Mouse (Mus musculus) heart, adult 2 months (tissue): ENCODE measurements around the gene Shisa8. TPM values are rescaled to one million over a fixed set of nuclear protein-coding genes. Genes with fewer than 3 reads are reported as not detected.

Source experiments
- DNase-seq, 2 experiments: peaks; one replicate each; pipeline ENCODE4 v3.0.0; 2021
- H3K27ac ChIP-seq: fragments of 200-600 bp; 2 replicates; pipeline ENCODE4 v1.8.1; 2022
- H3K27me3 ChIP-seq: fragments of 200-500 bp; 2 replicates; pipeline ENCODE4 v1.6.1; 2012; ENCODE audit warnings: mild to moderate bottlenecking, low read length, inconsistent platforms, mixed read lengths; ENCODE audit not compliant: control insufficient read depth, insufficient read depth
- H3K36me3 ChIP-seq: fragments of 200-500 bp; 2 replicates; pipeline ENCODE4 v1.6.1; 2012; ENCODE audit warnings: low read length, inconsistent platforms; ENCODE audit not compliant: control insufficient read depth, insufficient read depth
- H3K4me1 ChIP-seq: fragments of 200-500 bp; 2 replicates; pipeline ENCODE4 v1.6.1; 2011; ENCODE audit warnings: low read length; ENCODE audit not compliant: control insufficient read depth, insufficient read depth
- H3K4me3 ChIP-seq: fragments of 200-600 bp; 2 replicates; pipeline ENCODE4 v1.8.1; 2022
- H3K79me2 ChIP-seq: fragments of 200-500 bp; replicated peaks from 2 replicates; pipeline ENCODE4 v1.6.1; 2012; ENCODE audit warnings: mild to moderate bottlenecking, inconsistent platforms, low read length, moderate library complexity, mixed read lengths; ENCODE audit not compliant: control insufficient read depth, insufficient read depth
- H3K9ac ChIP-seq: fragments of 200-500 bp; 2 replicates; pipeline ENCODE4 v1.6.1; 2012; ENCODE audit warnings: low read depth, mild to moderate bottlenecking, control low read depth, inconsistent platforms, low read length, mixed read lengths
- CTCF ChIP-seq: fragments of 200-600 bp; IDR thresholded peaks from 2 replicates; pipeline ENCODE4 v1.8.1; 2022; ENCODE audit warnings: antibody characterized with exemption, mild to moderate bottlenecking, moderate library complexity
- EP300 ChIP-seq: fragments of 200-500 bp; IDR thresholded peaks from 2 replicates; pipeline ENCODE4 v1.6.1; 2011; ENCODE audit warnings: low read depth, low read length, control low read depth; ENCODE audit not compliant: insufficient read depth
- POLR2A ChIP-seq: fragments of 200-500 bp; IDR thresholded peaks from 2 replicates; pipeline ENCODE4 v1.6.1; 2011; ENCODE audit warnings: mild to moderate bottlenecking, low read depth, low read length, control low read depth; ENCODE audit not compliant: insufficient read depth
- WGBS: fragments of 180-500 bp; shearing (Covaris S2); methylation state at CpG from one replicate; pipeline ENCODE4 v1.1.7; 2018; 5-methylcytosine and 5-hydroxymethylcytosine counted together
- intact Hi-C: fragments of 180-260 bp; cut with DNase I; formaldehyde crosslinking; loops from one replicate; pipeline ENCODE4 v1.15.1; 2025
- polyA plus RNA-seq: library from polyadenylated mRNA; depleted of rRNA; stranded (reverse); fragments of >200 nt; gene quantifications from 2 replicates; pipeline ENCODE4 v1.2.3, GENCODE M21; 2012
- total RNA-seq, 2 experiments: library from RNA; stranded (reverse); gene quantifications; 2 replicates each; pipeline ENCODE4 v1.2.3; 2021

Shisa8 gene
- total and polyA plus RNA-seq, 3 experiments, result 0.13 to 0.23 (median 0.21) TPM

DNA sequence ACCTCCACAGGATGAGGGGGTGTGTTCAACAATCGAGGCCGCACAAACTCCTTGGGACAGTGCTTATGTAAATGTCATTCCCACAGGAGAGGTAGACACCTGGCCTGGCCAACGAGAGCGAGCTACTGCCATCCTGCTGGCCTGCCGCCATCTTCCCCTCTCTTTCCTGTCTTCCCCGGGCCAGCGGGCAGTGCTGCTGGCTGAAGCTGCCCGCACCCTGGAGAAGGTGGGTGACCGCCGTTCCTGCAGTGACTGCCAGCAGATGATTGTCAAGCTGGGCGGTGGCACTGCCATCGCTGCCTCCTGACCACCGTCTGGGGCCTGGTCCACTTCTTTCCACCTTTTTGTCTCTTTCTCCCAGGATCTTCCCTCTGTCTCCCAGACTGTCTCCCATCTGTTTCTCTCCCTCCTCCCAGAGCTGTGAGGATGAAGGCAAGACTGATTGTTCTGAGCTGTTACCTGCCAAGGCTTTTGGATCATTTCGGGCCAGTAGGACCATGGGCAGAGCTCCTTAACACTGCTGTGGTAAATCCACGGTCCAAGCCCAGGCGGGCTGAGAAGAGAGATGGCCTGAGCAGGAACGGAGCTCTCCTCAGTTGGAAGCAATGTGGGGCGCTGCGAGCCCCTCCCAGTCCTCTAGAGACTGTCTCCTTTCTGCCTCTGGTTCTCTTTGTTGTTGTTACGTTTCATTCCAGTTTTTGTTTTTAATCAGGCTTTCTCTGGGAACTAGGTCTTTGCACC lies 8.8 kb downstream of the Shisa8 start:
- TF ChIP-seq POLR2A (no peak), EP300 (no peak), CTCF (no peak)
- 83% methylated on average over 20 of the region's 20 CpGs for WGBS
- no peak for DNase-seq
- no peaks in the 10 kb centered on the region for H3K79me2 ChIP-seq
- no peak overlapping the region for H3K9ac ChIP-seq
- no peaks in the 10 kb centered on the region for H3K36me3 ChIP-seq
- no peak overlapping the region for H3K27ac ChIP-seq
- H3K4me3 ChIP-seq, result no peak overlapping the region
- intact Hi-C loops, result no loop called here
- peaks cover 7% of the 10 kb centered on the region for H3K4me1 ChIP-seq
- no peaks in the 10 kb centered on the region for H3K27me3 ChIP-seq

DNA sequence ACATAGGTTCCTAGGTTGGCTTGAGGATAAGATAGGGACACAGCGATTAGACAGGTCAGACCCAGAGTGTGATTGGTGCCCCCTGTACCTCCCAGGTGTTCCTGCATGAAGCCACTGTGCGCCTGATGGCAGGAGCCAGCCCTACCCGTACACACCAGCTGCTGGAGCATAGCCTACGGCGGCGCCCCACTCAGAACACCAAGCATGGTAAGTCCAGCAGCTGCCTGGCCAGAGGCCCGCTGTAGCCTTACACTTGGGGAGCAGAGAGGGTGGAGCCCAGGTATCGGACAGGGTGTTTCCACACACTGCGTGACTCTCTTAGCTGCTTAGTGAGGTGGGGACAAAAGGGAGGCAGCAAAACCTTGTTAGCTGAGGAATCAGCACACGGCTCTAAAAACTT lies 9.5 kb downstream of the Shisa8 start:
- no peak for DNase-seq
- intact Hi-C loops, result no loop called here
- Histone ChIP-seq H3K27me3 (no peaks in the 10 kb centered on the region), H3K27ac (no peak overlapping the region), H3K9ac (no peak overlapping the region), H3K36me3 (no peaks in the 10 kb centered on the region), H3K4me1 (peaks cover 7% of the 10 kb centered on the region), H3K4me3 (no peak overlapping the region), H3K79me2 (no peaks in the 10 kb centered on the region)
- TF ChIP-seq CTCF (no peak), POLR2A (no peak), EP300 (no peak)
- 97% methylated on average over 10 of the region's 10 CpGs for WGBS

DNA sequence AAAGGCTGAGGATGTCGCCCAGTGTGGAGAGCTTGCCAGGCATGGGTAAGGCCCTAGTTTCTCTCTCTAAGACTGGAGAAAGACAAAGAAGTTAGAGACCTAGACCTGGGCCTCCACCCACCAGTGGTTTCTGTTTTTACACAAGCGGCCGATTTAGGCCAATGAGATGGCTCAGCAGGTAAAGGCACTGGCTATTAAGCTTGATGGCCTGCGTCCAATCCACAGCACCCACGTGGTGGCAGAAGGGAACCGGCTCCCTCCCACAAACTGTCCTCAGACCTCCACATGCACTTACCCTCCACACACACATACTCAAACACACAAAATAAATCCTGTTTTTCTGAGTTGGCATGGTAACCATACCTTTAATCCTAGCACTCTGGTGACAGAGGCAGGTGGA lies 10.5 kb downstream of the Shisa8 start:
- DNase-seq, result no peak
- Histone ChIP-seq H3K9ac (no peak overlapping the region), H3K27ac (no peak overlapping the region), H3K4me1 (peaks cover 7% of the 10 kb centered on the region), H3K27me3 (no peaks in the 10 kb centered on the region), H3K79me2 (no peaks in the 10 kb centered on the region), H3K4me3 (no peak overlapping the region), H3K36me3 (no peaks in the 10 kb centered on the region)
- 90% methylated on average over 6 of the region's 6 CpGs for WGBS
- TF ChIP-seq CTCF, result no peak
- no peak for TF ChIP-seq POLR2A
- TF ChIP-seq EP300, result no peak
- intact Hi-C loops, result no loop called here

DNA sequence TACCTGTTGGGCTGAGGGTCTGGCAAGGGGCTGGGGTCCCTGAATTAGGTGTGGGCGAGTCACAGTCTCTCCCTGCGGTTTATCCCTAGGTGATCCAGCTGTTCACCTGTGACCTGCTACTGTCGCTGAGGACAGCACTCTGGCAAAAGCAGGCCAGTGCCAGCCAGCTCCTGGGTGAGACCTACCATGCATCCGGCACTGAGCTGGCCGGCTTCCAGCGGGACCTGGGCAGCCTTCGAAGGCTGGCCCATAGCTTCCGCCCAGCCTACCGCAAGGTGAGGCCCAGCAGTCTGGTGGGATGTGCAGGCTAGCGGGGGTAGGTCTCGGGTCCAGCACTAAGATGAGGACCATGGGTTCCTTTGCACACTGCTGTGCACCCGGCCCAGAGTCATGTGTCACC lies 13.1 kb downstream of the Shisa8 start:
- intact Hi-C loops, result no loop called here
- Histone ChIP-seq H3K4me1 (no peaks in the 10 kb centered on the region), H3K4me3 (no peak overlapping the region), H3K79me2 (no peaks in the 10 kb centered on the region), H3K27me3 (no peaks in the 10 kb centered on the region), H3K27ac (no peak overlapping the region), H3K9ac (no peak overlapping the region), H3K36me3 (no peaks in the 10 kb centered on the region)
- no peak for DNase-seq
- 89% methylated on average over 12 of the region's 12 CpGs for WGBS
- TF ChIP-seq POLR2A, result no peak
- no peak for TF ChIP-seq CTCF
- TF ChIP-seq EP300, result no peak

DNA sequence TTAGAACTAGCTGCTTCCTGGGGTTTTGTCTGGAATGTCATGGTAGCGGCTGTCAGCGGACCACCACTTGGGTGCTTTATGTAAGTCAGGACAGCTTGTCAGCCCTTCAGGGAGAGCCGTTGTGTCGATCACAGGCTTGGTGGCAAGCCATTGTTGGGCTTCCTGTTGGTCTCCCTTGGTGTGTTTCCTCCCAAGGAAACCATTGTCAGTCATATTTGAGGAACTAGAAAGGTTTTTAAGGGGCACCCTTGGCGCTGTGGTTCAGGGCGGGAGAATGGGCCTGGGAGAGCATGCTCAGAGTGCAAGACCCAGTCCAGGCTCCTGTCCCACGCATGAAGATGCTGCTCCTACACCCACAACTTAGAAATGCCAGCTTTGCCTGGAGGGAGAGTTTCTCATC lies 14.3 kb downstream of the Shisa8 start:
- no peak for DNase-seq

DNA sequence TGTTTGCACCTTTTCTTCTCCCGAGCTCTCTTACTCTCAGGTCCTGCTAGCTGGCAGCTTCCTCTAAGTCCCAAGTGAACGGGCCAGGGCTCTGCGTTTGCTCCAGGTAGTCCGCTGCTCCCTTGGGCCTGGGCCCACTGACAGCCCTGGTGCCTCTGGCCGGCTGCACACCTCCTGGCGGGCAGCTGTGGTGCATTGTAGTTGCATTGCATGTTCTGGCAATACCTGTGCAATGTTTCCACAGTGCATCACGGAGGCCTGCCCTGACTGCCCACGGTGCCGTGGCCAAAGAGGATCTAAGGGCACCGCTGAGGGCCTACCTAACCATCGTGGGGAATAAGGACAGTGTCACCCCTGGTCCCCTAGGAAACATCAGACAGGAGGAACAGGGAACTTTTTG lies 14.7 kb downstream of the Shisa8 start:
- no peak for TF ChIP-seq POLR2A
- TF ChIP-seq EP300, result no peak
- H3K79me2 ChIP-seq, result no peaks in the 10 kb centered on the region
- intact Hi-C loops, result no loop called here
- no peaks in the 10 kb centered on the region for H3K27me3 ChIP-seq
- no peak for DNase-seq
- H3K9ac ChIP-seq, result no peak overlapping the region
- no peaks in the 10 kb centered on the region for H3K36me3 ChIP-seq
- H3K4me1 ChIP-seq, result no peaks in the 10 kb centered on the region
- no peak overlapping the region for H3K4me3 ChIP-seq
- 91% methylated on average over 11 of the region's 11 CpGs for WGBS
- H3K27ac ChIP-seq, result no peak overlapping the region

More for the DNA sequence above, 14.3 kb downstream of the Shisa8 start:
- intact Hi-C loops, result no loop called here
- Histone ChIP-seq H3K79me2 (no peaks in the 10 kb centered on the region), H3K9ac (no peak overlapping the region), H3K4me1 (no peaks in the 10 kb centered on the region), H3K27ac (no peak overlapping the region), H3K36me3 (no peaks in the 10 kb centered on the region), H3K4me3 (no peak overlapping the region), H3K27me3 (no peaks in the 10 kb centered on the region)
- TF ChIP-seq CTCF (no peak), EP300 (no peak), POLR2A (no peak)
- 70% methylated on average over 7 of the region's 7 CpGs for WGBS
